Mouse (Mus musculus): ENCODE data around the gene Taf1b.

The Taf1b gene

GRCm38 (mm10) chr12:24552531-24552930, 54.4 kb downstream of the Taf1b start:
- CTCF ChIA-PET = no interaction called here

GRCm38 (mm10) chr12:24555976-24556375, 57.8 kb downstream of the Taf1b start:
- CTCF ChIA-PET = no interaction called here

GRCm38 (mm10) chr12:24563395-24563960, 65.3 kb downstream of the Taf1b start:
- CTCF ChIA-PET = no interaction called here

GRCm38 (mm10) chr12:24565311-24565710, 67.2 kb downstream of the Taf1b start:
- CTCF ChIA-PET = no interaction called here

GRCm38 (mm10) chr12:24567606-24568005, 69.4 kb downstream of the Taf1b start:
- CTCF ChIA-PET = interaction anchor here (0.7 kb wide), 1 partner anchor 410 kb away, joined by 3 read pairs; no protein-coding TSS in a partner anchor

GRCm38 (mm10) chr12:24571523-24572392, 73.6 kb downstream of the Taf1b start, which contains the start of gene Grhl1:
Grhl1 (plus strand) TSS chr12:24572283.
- CTCF ChIA-PET = no interaction called here

- CTCF ChIA-PET = interaction anchor here (1.0 kb wide), 1 partner anchor 27 kb away, joined by 3 read pairs; no protein-coding TSS in a partner anchor
Observed at GRCm38 (mm10) chr12:24572421-24573274, 74.5 kb downstream of the Taf1b start.

GRCm38 (mm10) chr12:24573275-24573580, 75.1 kb downstream of the Taf1b start:
- CTCF ChIA-PET = interaction anchor here (1.0 kb wide), 1 partner anchor 28 kb away, joined by 3 read pairs; no protein-coding TSS in a partner anchor

GRCm38 (mm10) chr12:24574870-24575269, 76.7 kb downstream of the Taf1b start:
- CTCF ChIA-PET = no interaction called here

- CTCF ChIA-PET = no interaction called here
Observed at GRCm38 (mm10) chr12:24580452-24580851, 82.3 kb downstream of the Taf1b start.

- CTCF ChIA-PET = no interaction called here
Observed at GRCm38 (mm10) chr12:24580996-24581683, 83.0 kb downstream of the Taf1b start.

- CTCF ChIA-PET = no interaction called here
Observed at GRCm38 (mm10) chr12:24583653-24584052, 85.5 kb downstream of the Taf1b start.

GRCm38 (mm10) chr12:24584835-24585234, 86.7 kb downstream of the Taf1b start:
- CTCF ChIA-PET = no interaction called here

- CTCF ChIA-PET = no interaction called here
Observed at GRCm38 (mm10) chr12:24586193-24586592, 88.0 kb downstream of the Taf1b start.

- CTCF ChIA-PET = no interaction called here
Observed at GRCm38 (mm10) chr12:24590371-24590770, 92.2 kb downstream of the Taf1b start.

- CTCF ChIA-PET = no interaction called here
Observed at GRCm38 (mm10) chr12:24592055-24592454, 93.9 kb downstream of the Taf1b start.

- CTCF ChIA-PET = no interaction called here
Observed at GRCm38 (mm10) chr12:24592956-24593672, 95.0 kb downstream of the Taf1b start.

- CTCF ChIA-PET = no interaction called here
Observed at GRCm38 (mm10) chr12:24597376-24597775, 99.2 kb downstream of the Taf1b start.

- CTCF ChIA-PET = interaction anchor here (1.3 kb wide), 1 partner anchor 123 kb away, joined by 5 read pairs; no protein-coding TSS in a partner anchor
Observed at GRCm38 (mm10) chr12:24599366-24599895, 101.3 kb downstream of the Taf1b start.

- CTCF ChIA-PET = interaction anchor here (0.6 to 1.3 kb wide), 2 partner anchors 101 to 123 kb away, joined by 3 to 5 read pairs; no protein-coding TSS in a partner anchor
Observed at GRCm38 (mm10) chr12:24600074-24600473, 101.9 kb downstream of the Taf1b start.

- CTCF ChIA-PET = interaction anchor here (0.6 to 1.4 kb wide), 3 partner anchors 96 to 130 kb away, joined by 3 to 7 read pairs (median 3); no protein-coding TSS in a partner anchor
Observed at GRCm38 (mm10) chr12:24600806-24601205, 102.6 kb downstream of the Taf1b start.

Data from spleen, embryonic (tissue).